Mouse (Mus musculus) lung, postnatal 0 days (tissue): Measurements from ENCODE around the gene Mad2l2.

ENCODE experiments used
- CTCF ChIP-seq: IDR thresholded peaks from 2 replicates; pipeline ENCODE4 v1.5.1; 2016; ENCODE audit warnings: antibody characterized with exemption, mild to moderate bottlenecking
- EP300 ChIP-seq: IDR thresholded peaks from 2 replicates; pipeline ENCODE4 v1.6.1; 2016; ENCODE audit warnings: antibody characterized with exemption, mild to moderate bottlenecking, control low read depth

DNA sequence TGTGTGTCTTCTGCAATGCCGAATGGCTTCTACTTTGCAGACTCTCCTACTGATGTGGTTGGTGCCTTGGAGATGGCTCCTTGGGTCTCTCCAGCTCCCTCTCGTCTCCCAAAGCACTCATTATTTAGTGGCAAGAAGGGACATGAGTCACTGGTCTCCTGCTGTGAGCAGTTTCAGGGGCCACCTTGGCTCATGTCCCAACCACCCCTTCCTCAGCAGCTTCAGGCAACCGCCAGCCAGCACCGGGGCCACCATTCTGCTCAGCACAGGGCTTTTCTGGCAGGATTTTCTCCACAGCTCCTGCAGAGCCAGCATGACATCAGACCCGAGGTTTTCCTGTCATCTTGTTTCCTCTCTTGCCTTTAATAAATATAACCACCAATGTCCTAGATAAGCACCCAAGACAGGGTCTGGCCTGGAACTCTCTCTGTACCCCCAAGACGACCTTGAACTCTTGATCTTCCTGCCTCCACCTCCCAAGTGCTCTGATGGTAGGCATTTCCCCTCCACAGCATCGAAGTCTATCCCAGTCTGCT lies 21.6 kb upstream of the Mad2l2 start:
- TF ChIP-seq EP300 (no peak), CTCF (no peak)
